Mouse (Mus musculus) ES-Bruce4 (cell line): ENCODE measurements around the gene Zc2hc1b.

Experiments
- CTCF ChIP-seq: IDR thresholded peaks from one replicate; pipeline ENCODE4 v1.8.1; 2011; ENCODE audit warnings: low read depth, low read length
- EP300 ChIP-seq: IDR thresholded peaks from 2 replicates; pipeline ENCODE4 v1.6.1; 2011; ENCODE audit warnings: low read depth, low read length; ENCODE audit not compliant: insufficient read depth
- POLR2A ChIP-seq: IDR thresholded peaks from one replicate; pipeline ENCODE4 v1.8.1; 2011; ENCODE audit warnings: low read length; ENCODE audit not compliant: insufficient read depth

DNA sequence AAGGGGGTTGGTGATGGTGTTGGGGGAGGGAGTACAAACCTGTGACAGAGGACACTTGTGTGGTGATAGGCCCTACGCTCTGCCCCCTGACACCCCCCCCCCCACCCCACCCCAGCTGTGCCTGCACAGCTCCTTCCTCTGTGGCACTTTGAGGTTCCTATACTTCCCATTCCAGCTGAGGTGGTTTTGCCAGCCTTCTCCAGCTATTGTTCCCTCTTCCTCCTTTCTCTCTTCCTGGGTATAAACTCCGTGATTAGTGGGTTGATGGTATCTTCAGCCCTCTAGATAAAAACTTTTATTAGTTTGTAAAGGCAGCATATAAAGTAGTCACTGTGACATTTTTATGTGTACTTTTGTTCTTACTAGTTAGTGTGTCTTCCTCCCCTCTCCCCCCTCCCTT, 58.5 kb downstream of the Zc2hc1b start:
- TF ChIP-seq EP300 = no peak
- TF ChIP-seq POLR2A = no peak
- no peak for TF ChIP-seq CTCF
